Mouse (Mus musculus): ENCODE results near the gene Slc43a2. TPM values are rescaled to one million over a fixed set of nuclear protein-coding genes. Genes with fewer than 3 reads are reported as not detected.
A peak's percentile ranks its signal among the peaks of the same experiment; 100 is the strongest.

Gene Slc43a2
- polyA plus RNA-seq, 1 experiment from 2014 or later = 16.5 TPM

GRCm38 (mm10) chr11:75570375-75571125 is 39.1 kb downstream of the Slc43a2 start:
- no peak overlapping the region for H3K27ac ChIP-seq
- no peak for ATAC-seq (ENCODE audit: low FRiP score)
- H3K9ac ChIP-seq = no peak overlapping the region
- 0 out of 2 replicates have a peak, but pooled peaks cover 4% of the 10 kb centered on the region for H3K27me3 ChIP-seq
- peaks cover 21% of the 10 kb centered on the region for H3K4me1 ChIP-seq
- no peaks in the 10 kb centered on the region for H3K9me3 ChIP-seq (replicated peaks)
- no peak overlapping the region for H3K4me2 ChIP-seq (replicated peaks)
- WGBS = 85% methylated on average over 17 of the region's 17 CpGs
- H3K36me3 ChIP-seq = peaks cover 45% of the 10 kb centered on the region
- H3K4me3 ChIP-seq = no peak overlapping the region

- Histone ChIP-seq H3K4me2 (replicated peaks) (no peak overlapping the region), H3K4me1 (peaks cover 21% of the 10 kb centered on the region), H3K9me3 (replicated peaks) (no peaks in the 10 kb centered on the region), H3K36me3 (peaks cover 38% of the 10 kb centered on the region), H3K27me3 (0 out of 2 replicates have a peak, but pooled peaks cover 4% of the 10 kb centered on the region), H3K27ac (no peak overlapping the region), H3K9ac (0 out of 2 replicates have a peak overlapping the region, but pooled peaks have one; percentile 18), H3K4me3 (no peak overlapping the region)
- 75% methylated on average over 12 of the region's 14 CpGs for WGBS
- no peak for ATAC-seq (ENCODE audit: low FRiP score)
Observed at GRCm38 (mm10) chr11:75571126-75571990, 39.9 kb downstream of the Slc43a2 start.

- Histone ChIP-seq H3K4me3 (no peak overlapping the region), H3K9me3 (replicated peaks) (no peaks in the 10 kb centered on the region), H3K27me3 (0 out of 2 replicates have a peak, but pooled peaks cover 4% of the 10 kb centered on the region), H3K4me1 (peaks cover 21% of the 10 kb centered on the region), H3K27ac (peak overlapping the region; percentile 82), H3K4me2 (replicated peaks) (peak overlapping the region; percentile 22), H3K36me3 (peaks cover 29% of the 10 kb centered on the region), H3K9ac (peak overlapping the region; percentile 49)
- peak; percentile 16; the same call in 1 of the 2 replicates for ATAC-seq (ENCODE audit: low FRiP score)
- WGBS = 11% methylated on average over 10 of the region's 10 CpGs
Observed at GRCm38 (mm10) chr11:75572301-75572791, 40.9 kb downstream of the Slc43a2 start.

GRCm38 (mm10) chr11:75572854-75573650 is 41.6 kb downstream of the Slc43a2 start:
- Histone ChIP-seq H3K4me1 (peaks cover 21% of the 10 kb centered on the region), H3K27me3 (0 out of 2 replicates have a peak, but pooled peaks cover 4% of the 10 kb centered on the region), H3K4me3 (no peak overlapping the region), H3K36me3 (peaks cover 26% of the 10 kb centered on the region), H3K27ac (peak overlapping the region; percentile 82), H3K9me3 (replicated peaks) (no peaks in the 10 kb centered on the region), H3K9ac (peak overlapping the region; percentile 49), H3K4me2 (replicated peaks) (peak overlapping the region; percentile 22)
- peak; percentile 89 for ATAC-seq (ENCODE audit: low FRiP score)
- 3% methylated on average over 12 of the region's 12 CpGs for WGBS

- no peak for ATAC-seq (ENCODE audit: low FRiP score)
- 84% methylated on average over 5 of the region's 5 CpGs for WGBS
- H3K4me2 ChIP-seq (replicated peaks) = no peak overlapping the region
- no peak overlapping the region for H3K4me3 ChIP-seq
- no peak overlapping the region for H3K9ac ChIP-seq
- H3K27ac ChIP-seq = no peak overlapping the region
- peaks cover 12% of the 10 kb centered on the region for H3K36me3 ChIP-seq
- 0 out of 2 replicates have a peak, but pooled peaks cover 4% of the 10 kb centered on the region for H3K27me3 ChIP-seq
- peaks cover 21% of the 10 kb centered on the region for H3K4me1 ChIP-seq
- H3K9me3 ChIP-seq (replicated peaks) = no peaks in the 10 kb centered on the region
Observed at GRCm38 (mm10) chr11:75574378-75575123, 43.1 kb downstream of the Slc43a2 start.

GRCm38 (mm10) chr11:75575560-75576123 is 44.1 kb downstream of the Slc43a2 start:
- Histone ChIP-seq H3K27me3 (0 out of 2 replicates have a peak, but pooled peaks cover 4% of the 10 kb centered on the region), H3K27ac (no peak overlapping the region), H3K9me3 (replicated peaks) (no peaks in the 10 kb centered on the region), H3K4me2 (replicated peaks) (no peak overlapping the region), H3K4me3 (no peak overlapping the region), H3K4me1 (peaks cover 21% of the 10 kb centered on the region), H3K9ac (no peak overlapping the region), H3K36me3 (peaks cover 1% of the 10 kb centered on the region; the same call in 1 of the 2 replicates)
- 72% methylated on average over 9 of the region's 9 CpGs for WGBS
- ATAC-seq (ENCODE audit: low FRiP score) = no peak

- no peaks in the 10 kb centered on the region for H3K36me3 ChIP-seq
- no peaks in the 10 kb centered on the region for H3K4me1 ChIP-seq
- H3K4me2 ChIP-seq (replicated peaks) = no peak overlapping the region
- 87% methylated on average over 5 of the region's 5 CpGs for WGBS
- ATAC-seq (ENCODE audit: low FRiP score) = no peak
- H3K4me3 ChIP-seq = no peak overlapping the region
- H3K27ac ChIP-seq = no peak overlapping the region
- H3K9me3 ChIP-seq (replicated peaks) = no peaks in the 10 kb centered on the region
- no peaks in the 10 kb centered on the region for H3K27me3 ChIP-seq
- H3K9ac ChIP-seq = no peak overlapping the region
Observed at GRCm38 (mm10) chr11:75578609-75579008, 47.1 kb downstream of the Slc43a2 start.

- Histone ChIP-seq H3K9ac (no peak overlapping the region), H3K4me1 (no peaks in the 10 kb centered on the region), H3K9me3 (replicated peaks) (no peaks in the 10 kb centered on the region), H3K27me3 (no peaks in the 10 kb centered on the region), H3K4me2 (replicated peaks) (no peak overlapping the region), H3K4me3 (no peak overlapping the region), H3K27ac (no peak overlapping the region), H3K36me3 (no peaks in the 10 kb centered on the region)
- ATAC-seq (ENCODE audit: low FRiP score) = no peak
- WGBS = 92% methylated on average over 7 of the region's 7 CpGs
Observed at GRCm38 (mm10) chr11:75581495-75582149, 50.1 kb downstream of the Slc43a2 start.

- no peak for ATAC-seq (ENCODE audit: low FRiP score)
Observed at GRCm38 (mm10) chr11:75583521-75583920, 52.0 kb downstream of the Slc43a2 start.

GRCm38 (mm10) chr11:75585061-75585460 is 53.6 kb downstream of the Slc43a2 start:
- 87% methylated on average over 4 of the region's 4 CpGs for WGBS
- no peak for ATAC-seq (ENCODE audit: low FRiP score)
- Histone ChIP-seq H3K9ac (no peak overlapping the region), H3K36me3 (no peaks in the 10 kb centered on the region), H3K27ac (no peak overlapping the region), H3K27me3 (no peaks in the 10 kb centered on the region), H3K9me3 (replicated peaks) (no peaks in the 10 kb centered on the region), H3K4me3 (no peak overlapping the region), H3K4me2 (replicated peaks) (no peak overlapping the region), H3K4me1 (peaks cover 21% of the 10 kb centered on the region)

More at GRCm38 (mm10) chr11:75583521-75583920, 52.0 kb downstream of the Slc43a2 start:
- H3K27ac ChIP-seq = no peak overlapping the region
- peaks cover 6% of the 10 kb centered on the region; the same call in 1 of the 2 replicates for H3K4me1 ChIP-seq
- no peak overlapping the region for H3K4me3 ChIP-seq
- H3K9ac ChIP-seq = no peak overlapping the region
- WGBS = 84% methylated on average over 2 of the region's 2 CpGs
- H3K36me3 ChIP-seq = no peaks in the 10 kb centered on the region
- no peaks in the 10 kb centered on the region for H3K9me3 ChIP-seq (replicated peaks)
- H3K27me3 ChIP-seq = no peaks in the 10 kb centered on the region
- H3K4me2 ChIP-seq (replicated peaks) = no peak overlapping the region

All from hindbrain, embryonic 12.5 days (tissue).